Mouse (Mus musculus) neural tube, embryonic 12.5 days (tissue): ENCODE measurements around the gene Lyrm4. TPM values are rescaled to one million over a fixed set of nuclear protein-coding genes. Genes with fewer than 3 reads are reported as not detected.

Experiments used
- ATAC-seq: fragments of 200-750 bp; cut with Nextera tagmentation; 2 replicates; pipeline ENCODE4 v1.8.0; 2017; ENCODE audit warnings: low read depth, mild to moderate bottlenecking, moderate TSS enrichment, moderate library complexity; ENCODE audit not compliant: low FRiP score
- H3K27ac ChIP-seq: fragments of 300-500 bp; sonication (generic); 2 replicates; pipeline ENCODE4 v1.5.1; 2016
- H3K27me3 ChIP-seq: fragments of 300-500 bp; sonication (generic); replicated peaks from 2 replicates; pipeline ENCODE4 v1.6.1; 2016; ENCODE audit warnings: mild to moderate bottlenecking
- H3K36me3 ChIP-seq: fragments of 300-500 bp; sonication (generic); 2 replicates; pipeline ENCODE4 v1.6.1; 2016; ENCODE audit warnings: mild to moderate bottlenecking
- H3K4me1 ChIP-seq: fragments of 300-500 bp; sonication (generic); 2 replicates; pipeline ENCODE4 v1.6.1; 2016
- H3K4me2 ChIP-seq: fragments of 300-500 bp; sonication (generic); replicated peaks from 2 replicates; pipeline ENCODE4 v1.6.1; 2016; ENCODE audit warnings: mild to moderate bottlenecking
- H3K4me3 ChIP-seq: fragments of 300-500 bp; sonication (generic); 2 replicates; pipeline ENCODE4 v1.5.1; 2016
- H3K9ac ChIP-seq: fragments of 300-500 bp; sonication (generic); 2 replicates; pipeline ENCODE4 v1.6.1; 2016; ENCODE audit warnings: mild to moderate bottlenecking
- H3K9me3 ChIP-seq: fragments of 300-500 bp; sonication (generic); 2 replicates; pipeline ENCODE4 v1.6.1; 2016; ENCODE audit warnings: mild to moderate bottlenecking
- WGBS: fragments of 180-500 bp; shearing (Covaris S2); methylation state at CpG from one replicate; pipeline ENCODE4 v1.1.7; 2016; 5-methylcytosine and 5-hydroxymethylcytosine counted together
- polyA plus RNA-seq: library from polyadenylated mRNA; unstranded; fragments of >200 nt; fragmentation: Nextera tagmentation; extraction: Ambion mirVana; gene quantifications from 2 replicates; pipeline ENCODE4 v1.2.1, GENCODE M21; 2016

Lyrm4 gene
- polyA plus RNA-seq, 1 experiment from 2014 or later: 23.8 TPM

DNA sequence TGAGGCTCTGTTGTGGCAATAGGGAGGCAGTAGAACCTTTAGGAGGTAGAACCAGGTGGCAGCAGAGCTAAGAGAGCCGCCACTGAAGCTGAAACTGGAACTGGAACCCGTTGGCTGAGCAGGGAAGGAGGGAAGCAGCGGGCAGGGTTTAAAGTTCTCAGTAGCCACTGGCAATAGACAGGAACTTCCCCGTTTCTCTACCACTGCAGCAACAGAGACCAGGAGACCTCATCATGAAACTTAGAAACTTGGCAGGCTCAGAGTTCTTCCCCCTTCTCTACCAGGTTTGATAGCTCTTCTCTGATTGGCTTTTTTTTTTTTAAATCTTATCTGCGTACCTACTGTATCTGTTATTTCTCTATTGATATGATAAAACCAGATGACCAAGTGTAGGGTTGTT is 176.4 kb downstream of the Lyrm4 start:
- Histone ChIP-seq H3K9ac (no peak overlapping the region), H3K4me2 (no peak overlapping the region), H3K36me3 (no peaks in the 10 kb centered on the region), H3K27ac (no peak overlapping the region), H3K9me3 (no peaks in the 10 kb centered on the region), H3K4me3 (no peak overlapping the region), H3K4me1 (no peaks in the 10 kb centered on the region), H3K27me3 (no peaks in the 10 kb centered on the region)
- no peak for ATAC-seq
- WGBS: 87% methylated on average over 5 of the region's 5 CpGs

DNA sequence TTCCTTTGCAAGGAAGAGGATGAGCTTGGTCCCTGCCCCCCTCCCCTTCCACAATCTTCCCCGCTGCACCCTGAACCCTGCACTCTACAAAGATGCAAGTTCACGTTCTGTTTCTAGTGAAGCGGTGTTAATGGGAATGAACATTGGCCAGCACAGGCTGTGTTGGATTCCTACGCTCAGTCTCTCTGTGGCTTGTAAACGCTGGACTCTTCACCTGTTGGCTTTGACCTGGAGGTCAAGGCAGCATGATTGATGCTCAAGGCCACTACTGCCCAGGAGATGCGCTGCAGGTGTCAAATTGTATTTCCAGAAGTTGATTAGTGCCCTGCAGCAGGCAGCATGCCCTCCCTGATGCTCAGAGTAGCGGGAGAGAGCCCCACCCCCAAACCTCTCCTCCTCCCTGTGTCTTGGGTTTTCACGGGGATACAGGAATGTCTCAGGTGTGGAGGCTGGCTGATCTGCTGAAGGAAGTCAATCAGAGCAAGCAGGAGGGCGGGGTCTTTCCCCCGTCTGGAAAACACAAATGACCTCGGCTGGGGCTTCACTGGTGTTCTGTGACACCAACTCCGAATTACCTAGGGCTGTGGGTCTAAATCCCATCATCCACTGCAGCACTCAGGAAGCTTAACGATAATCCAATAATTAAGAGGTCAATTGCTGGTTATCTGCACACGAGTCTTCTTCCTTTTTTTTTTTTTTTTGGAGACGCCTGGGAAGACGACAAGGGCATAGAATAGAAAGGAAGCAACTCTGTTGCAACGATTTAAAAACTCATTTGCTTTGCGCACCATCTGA is 177.3 kb downstream of the Lyrm4 start:
- 73% methylated on average over 18 of the region's 18 CpGs for WGBS
- H3K4me3 ChIP-seq: no peak overlapping the region
- no peak for ATAC-seq
- peaks cover under 1% of the 10 kb centered on the region; the same call in 1 of the 2 replicates for H3K9me3 ChIP-seq
- no peaks in the 10 kb centered on the region for H3K36me3 ChIP-seq
- H3K4me1 ChIP-seq: no peaks in the 10 kb centered on the region
- H3K4me2 ChIP-seq: no peak overlapping the region
- no peak overlapping the region for H3K9ac ChIP-seq
- no peak overlapping the region for H3K27ac ChIP-seq
- H3K27me3 ChIP-seq: no peaks in the 10 kb centered on the region

- no peak for ATAC-seq
- H3K4me1 ChIP-seq: no peaks in the 10 kb centered on the region
- no peak overlapping the region for H3K27ac ChIP-seq
- H3K4me2 ChIP-seq: no peak overlapping the region
- H3K4me3 ChIP-seq: no peak overlapping the region
- H3K36me3 ChIP-seq: no peaks in the 10 kb centered on the region
- 92% methylated on average over 2 of the region's 2 CpGs for WGBS
- H3K9ac ChIP-seq: no peak overlapping the region
- H3K9me3 ChIP-seq: peaks cover 6% of the 10 kb centered on the region; the same call in 1 of the 2 replicates
- H3K27me3 ChIP-seq: no peaks in the 10 kb centered on the region
Observed at GRCm38 (mm10) chr13:35937991-35938390, 179.3 kb downstream of the Lyrm4 start.

Other genes with a start within 250 kb of the Lyrm4 start
- gene Rpp40, start 211.2 kb downstream of the Lyrm4 start, polyA plus RNA-seq: 13.4 and 16.4 TPM in 2 replicates
- 0.44 and 0.96 TPM in 2 replicates for gene Ppp1r3g, start 158.7 kb downstream of the Lyrm4 start, polyA plus RNA-seq
- 30.6 and 32.2 TPM in 2 replicates for gene Fars2, start 114 bp downstream of the Lyrm4 start, polyA plus RNA-seq